Mouse (Mus musculus) large intestine, adult 2 months (tissue): ENCODE data around the gene BC055324. TPM values are rescaled to one million over a fixed set of nuclear protein-coding genes. Genes with fewer than 3 reads are reported as not detected.

Experiments
- DNase-seq: peaks from one replicate; pipeline ENCODE4 v3.0.0-alpha.2; 2012; ENCODE audit warnings: low read depth, low spot score
- WGBS: fragments of 180-500 bp; shearing (Covaris S2); methylation state at CpG from one replicate; pipeline ENCODE4 v1.1.7; 2018; 5-methylcytosine and 5-hydroxymethylcytosine counted together
- polyA plus RNA-seq: library from polyadenylated mRNA; depleted of rRNA; stranded (reverse); fragments of >200 nt; gene quantifications from 2 replicates; pipeline ENCODE4 v1.2.3, GENCODE M21; 2012; rRNA removed

The BC055324 gene
- polyA plus RNA-seq, 1 experiment, result 1.9 TPM

DNA sequence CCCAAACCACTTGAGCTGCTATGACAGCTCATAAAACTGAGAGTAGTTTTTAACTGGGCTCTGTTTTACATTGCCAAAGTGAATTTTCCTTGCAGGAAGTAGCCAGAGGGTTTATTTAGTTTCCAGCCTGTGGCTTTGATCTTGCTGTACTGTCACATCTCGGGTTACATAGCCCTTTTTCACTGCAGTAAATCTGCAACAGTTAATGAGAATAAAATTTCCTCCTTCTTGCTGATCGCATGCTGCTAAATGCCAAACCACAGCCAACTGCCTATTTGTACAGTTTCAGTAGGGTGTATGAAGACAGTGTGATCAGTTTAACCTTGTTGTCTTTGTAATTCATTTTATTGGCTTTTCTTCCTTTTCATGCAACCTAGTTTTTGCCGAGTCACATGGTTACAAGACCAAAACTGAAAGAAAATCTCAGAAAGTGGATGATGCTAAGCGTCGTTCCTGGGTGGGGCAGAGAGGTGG is 96.3 kb downstream of the BC055324 start:
- 11% methylated on average over 5 of the region's 5 CpGs for WGBS
- DNase-seq, result no peak

Other genes with a start within 250 kb of the BC055324 start
- 1.7 and 2.0 TPM in 2 replicates for gene Kifap3, start 215.2 kb downstream of the BC055324 start, polyA plus RNA-seq
- 6.4 and 10.5 TPM in 2 replicates for gene Scyl3, start 65.7 kb downstream of the BC055324 start, polyA plus RNA-seq
- gene Mettl18, start 93 bp upstream of the BC055324 start, polyA plus RNA-seq, result 0.59 and 0.66 TPM in 2 replicates
- gene Sele, start 53.4 kb upstream of the BC055324 start, polyA plus RNA-seq, result 0.08 TPM in 1 of 2 replicates, not detected in the other
- gene Sell, start 67.2 kb upstream of the BC055324 start, polyA plus RNA-seq, result 3.0 and 3.4 TPM in 2 replicates
- gene Selp, start 120.5 kb upstream of the BC055324 start, polyA plus RNA-seq, result 1.1 and 1.7 TPM in 2 replicates
- gene F5, start 157.0 kb upstream of the BC055324 start, polyA plus RNA-seq, result 0.06 and 0.25 TPM in 2 replicates